Mouse (Mus musculus): ENCODE measurements around the gene Chmp2b. TPM values are rescaled to one million over a fixed set of nuclear protein-coding genes. Genes with fewer than 3 reads are reported as not detected.

Gene Chmp2b
- polyA plus RNA-seq, 1 experiment from 2014 or later: 79.5 TPM

DNA sequence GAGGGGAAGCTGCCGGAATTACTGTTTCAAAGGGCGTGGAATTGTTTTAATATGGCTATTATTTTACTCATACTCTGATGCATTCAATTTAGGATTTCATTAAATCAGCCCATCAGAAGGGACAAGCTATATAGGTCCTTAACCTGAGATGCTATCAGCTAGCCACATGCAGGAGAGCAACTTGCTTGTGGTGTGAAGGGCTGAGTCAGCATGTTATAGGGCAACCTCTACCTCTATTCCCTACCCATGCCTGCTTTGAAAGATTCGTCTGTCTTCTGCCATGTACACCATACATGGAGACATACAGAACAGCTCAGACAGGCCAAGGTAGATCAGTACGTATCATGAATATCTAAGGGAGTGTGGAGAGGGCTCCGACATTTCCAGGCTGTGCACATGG lies 35.8 kb downstream of the Chmp2b start:
- DNase-seq (no peak), ATAC-seq (ENCODE audit: insufficient read depth) (no peak)
- Histone ChIP-seq H3K9ac (no peak overlapping the region), H3K4me1 (ENCODE audit: insufficient read depth) (no peaks in the 10 kb centered on the region), H3K27me3 (ENCODE audit: insufficient read depth, low read length) (no peaks in the 10 kb centered on the region), H3K4me2 (no peak overlapping the region), H3K9me3 (ENCODE audit: low read depth, low read length) (no peaks in the 10 kb centered on the region), H3K36me3 (ENCODE audit: insufficient read depth) (no peaks in the 10 kb centered on the region), H3K4me3 (ENCODE audit: low read depth, low read length) (no peak overlapping the region), H3K27ac (ENCODE audit: low read depth) (no peak overlapping the region)
- no peak for TF ChIP-seq CTCF (IDR thresholded peaks at IDR 0.05; ENCODE audit: low read depth)
- 83% methylated on average over 5 of the region's 5 CpGs for WGBS

GRCm38 (mm10) chr16:65526004-65526403 lies 36.5 kb downstream of the Chmp2b start:
- Histone ChIP-seq H3K27ac (ENCODE audit: low read depth) (no peak overlapping the region), H3K9me3 (ENCODE audit: low read depth, low read length) (no peaks in the 10 kb centered on the region), H3K4me3 (ENCODE audit: low read depth, low read length) (no peak overlapping the region), H3K36me3 (ENCODE audit: insufficient read depth) (no peaks in the 10 kb centered on the region), H3K4me1 (ENCODE audit: insufficient read depth) (no peaks in the 10 kb centered on the region), H3K4me2 (no peak overlapping the region), H3K9ac (no peak overlapping the region), H3K27me3 (ENCODE audit: insufficient read depth, low read length) (no peaks in the 10 kb centered on the region)
- WGBS: 90% methylated on average over 2 of the region's 2 CpGs
- DNase-seq (no peak), ATAC-seq (ENCODE audit: insufficient read depth) (no peak)
- no peak for TF ChIP-seq CTCF (IDR thresholded peaks at IDR 0.05; ENCODE audit: low read depth)

GRCm38 (mm10) chr16:65520211-65520610 lies 42.3 kb downstream of the Chmp2b start, which contains the start of gene Pou1f1:
Pou1f1 (plus strand) TSS chr16:65520511.
- H3K4me1 ChIP-seq (ENCODE audit: insufficient read depth): no peaks in the 10 kb centered on the region
- no peak within 1 kb of the TSS for H3K27ac ChIP-seq (ENCODE audit: low read depth)
- no peak for TF ChIP-seq CTCF (IDR thresholded peaks at IDR 0.05; ENCODE audit: low read depth)
- H3K36me3 ChIP-seq (ENCODE audit: insufficient read depth): no peaks in the 10 kb centered on the region
- H3K27me3 ChIP-seq (ENCODE audit: insufficient read depth, low read length): no peaks in the 10 kb centered on the region
- ATAC-seq (ENCODE audit: insufficient read depth): no peak
- H3K4me2 ChIP-seq: no peak within 1 kb of the TSS
- no peak within 1 kb of the TSS for H3K4me3 ChIP-seq (ENCODE audit: low read depth, low read length)
- DNase-seq: no peak
- H3K9ac ChIP-seq: no peak within 1 kb of the TSS
- WGBS: 64% methylated on average over 6 of the region's 6 CpGs
- H3K9me3 ChIP-seq (ENCODE audit: low read depth, low read length): no peaks in the 10 kb centered on the region

- 59% methylated on average over 7 of the region's 7 CpGs for WGBS
- DNase-seq (no peak), ATAC-seq (ENCODE audit: insufficient read depth) (no peak)
- Histone ChIP-seq H3K4me1 (ENCODE audit: insufficient read depth) (no peaks in the 10 kb centered on the region), H3K4me3 (ENCODE audit: low read depth, low read length) (no peak overlapping the region), H3K4me2 (no peak overlapping the region), H3K27ac (ENCODE audit: low read depth) (no peak overlapping the region), H3K9ac (no peak overlapping the region), H3K27me3 (ENCODE audit: insufficient read depth, low read length) (no peaks in the 10 kb centered on the region), H3K9me3 (ENCODE audit: low read depth, low read length) (no peaks in the 10 kb centered on the region), H3K36me3 (ENCODE audit: insufficient read depth) (no peaks in the 10 kb centered on the region)
- no peak for TF ChIP-seq CTCF (IDR thresholded peaks at IDR 0.05; ENCODE audit: low read depth)
These were observed 48.3 kb downstream of the Chmp2b start for GRCm38 (mm10) chr16:65514223-65514622.

- Histone ChIP-seq H3K27ac (ENCODE audit: low read depth) (no peak overlapping the region), H3K27me3 (ENCODE audit: insufficient read depth, low read length) (no peaks in the 10 kb centered on the region), H3K4me1 (ENCODE audit: insufficient read depth) (no peaks in the 10 kb centered on the region), H3K4me3 (ENCODE audit: low read depth, low read length) (no peak overlapping the region), H3K9ac (no peak overlapping the region), H3K36me3 (ENCODE audit: insufficient read depth) (no peaks in the 10 kb centered on the region), H3K4me2 (no peak overlapping the region), H3K9me3 (ENCODE audit: low read depth, low read length) (no peaks in the 10 kb centered on the region)
- DNase-seq (peak; percentile 73), ATAC-seq (ENCODE audit: insufficient read depth) (no peak)
- WGBS: 33% methylated on average over 2 of the region's 2 CpGs
- peak; percentile 65 for TF ChIP-seq CTCF (IDR thresholded peaks at IDR 0.05; ENCODE audit: low read depth)
These were observed 65.5 kb downstream of the Chmp2b start for GRCm38 (mm10) chr16:65497049-65497448.

DNA sequence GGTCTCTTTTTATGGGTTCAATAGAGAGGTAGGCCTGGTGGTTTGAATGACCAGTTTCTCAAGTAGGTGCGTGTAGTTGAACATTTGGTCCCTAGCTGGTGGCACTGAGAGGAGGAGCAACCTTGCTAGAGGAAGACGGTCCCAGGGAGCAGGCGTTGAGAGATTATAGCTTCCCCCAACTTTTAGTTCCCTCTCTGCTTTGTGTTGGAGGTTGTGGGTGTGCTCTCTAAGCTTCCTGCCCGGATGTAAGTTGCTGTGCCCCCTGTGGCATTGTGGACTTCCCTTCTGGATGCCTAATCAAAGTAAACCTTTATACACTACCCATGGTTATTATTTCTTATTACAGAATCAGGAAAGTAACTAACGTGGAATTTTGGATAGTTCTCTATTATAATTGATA lies 66.5 kb downstream of the Chmp2b start:
- 63% methylated on average over 5 of the region's 5 CpGs for WGBS

More for the DNA sequence above, 66.5 kb downstream of the Chmp2b start:
- no peak overlapping the region for H3K4me2 ChIP-seq
- H3K27me3 ChIP-seq (ENCODE audit: insufficient read depth, low read length): no peaks in the 10 kb centered on the region
- H3K9me3 ChIP-seq (ENCODE audit: low read depth, low read length): no peaks in the 10 kb centered on the region
- no peak for TF ChIP-seq CTCF (IDR thresholded peaks at IDR 0.05; ENCODE audit: low read depth)
- no peak for DNase-seq
- H3K4me1 ChIP-seq (ENCODE audit: insufficient read depth): no peaks in the 10 kb centered on the region
- H3K9ac ChIP-seq: no peak overlapping the region
- ATAC-seq (ENCODE audit: insufficient read depth): no peak
- H3K27ac ChIP-seq (ENCODE audit: low read depth): no peak overlapping the region
- H3K4me3 ChIP-seq (ENCODE audit: low read depth, low read length): no peak overlapping the region
- no peaks in the 10 kb centered on the region for H3K36me3 ChIP-seq (ENCODE audit: insufficient read depth)

Other genes with a start within 250 kb of the Chmp2b start
- gene Pou1f1, start 42.2 kb downstream of the Chmp2b start, polyA plus RNA-seq (2014; fragmentation: Nextera tagmentation; extraction: Ambion mirVana): not detected in 2 replicates